Mouse (Mus musculus): ENCODE data around the gene Try5. TPM values are rescaled to one million over a fixed set of nuclear protein-coding genes. Genes with fewer than 3 reads are reported as not detected.
"Not testable (repeated sequence)": the region's sequence is repeated elsewhere in the genome, so short reads cannot be mapped to it uniquely, and the experiment has no call there.

Gene Try5
- polyA plus RNA-seq (2015; fragmentation: Nextera tagmentation; extraction: Ambion mirVana): 1.9 TPM in 1 of 2 replicates, not detected in the other

DNA sequence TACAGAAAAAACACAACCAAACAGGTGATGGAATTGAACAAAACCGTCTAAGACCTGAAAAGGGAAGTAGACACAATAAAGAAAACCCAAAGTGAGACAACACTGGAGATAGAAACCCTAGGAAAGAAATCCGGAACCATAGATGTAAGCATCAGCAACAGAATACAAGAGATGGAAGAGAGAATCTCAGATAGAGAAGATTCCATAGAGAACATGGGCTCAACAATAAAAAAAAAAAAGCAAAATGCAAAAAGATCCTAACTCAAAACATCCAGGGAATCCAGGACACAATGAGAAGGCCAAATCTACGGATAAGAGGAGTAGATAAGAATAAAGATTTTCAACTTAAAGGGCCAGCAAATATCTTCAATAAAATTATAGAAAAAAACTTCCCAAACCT, at the start of gene Try5:
TSS of gene Try5 (minus strand) at position 101 of the 400 bp plus-strand sequence.
- not testable (repeated sequence) for H3K4me2 ChIP-seq; ATAC-seq (ENCODE audit: insufficient read depth); H3K9ac ChIP-seq; H3K27ac ChIP-seq (replicated peaks); H3K9me3 ChIP-seq (replicated peaks); H3K27me3 ChIP-seq; H3K4me3 ChIP-seq (replicated peaks); H3K4me1 ChIP-seq (replicated peaks); H3K36me3 ChIP-seq (replicated peaks)
- 40% methylated on average over 3 of the region's 3 CpGs for WGBS (ENCODE audit: insufficient replicate concordance)

DNA sequence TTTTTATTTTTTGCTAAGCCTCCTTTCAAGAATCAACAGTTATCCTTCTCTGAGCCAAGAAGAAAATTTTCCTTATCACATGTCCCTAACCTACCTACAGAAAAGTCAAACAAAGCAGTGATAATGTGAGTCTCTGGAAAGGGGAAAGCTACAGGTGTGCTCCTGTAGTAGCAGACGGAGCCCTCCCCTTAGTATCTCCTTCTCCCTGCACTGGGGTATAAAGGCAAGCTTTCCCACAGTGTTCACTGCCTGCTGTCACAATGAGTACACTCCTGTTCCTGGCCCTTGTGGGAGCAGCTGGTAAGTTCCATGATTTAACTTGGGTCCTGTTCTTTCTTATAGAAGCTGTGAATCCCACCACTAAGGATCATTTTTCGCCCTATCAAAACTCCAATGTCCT, 37.3 kb upstream of the Try5 start, which contains the start of gene Try10:
TSS of gene Try10 (plus strand) at position 174 of the 400 bp plus-strand sequence.
- ATAC-seq (ENCODE audit: insufficient read depth): no peak
- no peak within 1 kb of the TSS for H3K4me2 ChIP-seq
- H3K36me3 ChIP-seq (replicated peaks): no peaks in the 10 kb centered on the region
- no peaks in the 10 kb centered on the region for H3K27me3 ChIP-seq
- H3K4me1 ChIP-seq (replicated peaks): no peaks in the 10 kb centered on the region
- 46% methylated on average over 2 of the region's 2 CpGs for WGBS (ENCODE audit: insufficient replicate concordance)
- H3K27ac ChIP-seq (replicated peaks): no peak within 1 kb of the TSS
- H3K9ac ChIP-seq: no peak within 1 kb of the TSS
- H3K9me3 ChIP-seq (replicated peaks): no peaks in the 10 kb centered on the region
- H3K4me3 ChIP-seq (replicated peaks): no peak within 1 kb of the TSS

DNA sequence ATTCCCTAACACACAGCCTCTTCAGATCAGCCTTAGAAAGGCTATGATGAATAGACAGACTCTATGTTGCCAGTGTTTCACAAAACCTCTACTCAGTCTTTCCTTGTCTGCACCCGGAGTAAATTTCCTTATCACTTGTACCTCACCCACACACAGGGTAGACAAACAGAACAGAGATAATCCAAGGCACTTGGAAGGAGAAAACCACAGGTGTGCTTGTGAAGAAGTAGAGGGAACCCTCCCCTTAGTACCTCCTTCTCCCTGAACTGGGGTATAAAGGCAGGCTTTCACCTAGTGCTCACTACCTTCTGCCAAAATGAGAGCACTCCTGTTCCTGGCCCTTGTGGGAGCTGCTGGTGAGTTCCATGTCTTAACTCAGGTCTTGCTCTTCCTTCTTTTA, 14.7 kb downstream of the Try5 start, which contains the start of gene Try4:
TSS of gene Try4 (plus strand) at position 301 of the 400 bp plus-strand sequence.
- 19% methylated on average over 1 of the region's 1 CpGs for WGBS (ENCODE audit: insufficient replicate concordance)

GRCm38 (mm10) chr6:41298255-41298654, 18.4 kb downstream of the Try5 start:
- no peak overlapping the region for H3K27ac ChIP-seq (replicated peaks)
- no peaks in the 10 kb centered on the region for H3K9me3 ChIP-seq (replicated peaks)
- no peaks in the 10 kb centered on the region for H3K36me3 ChIP-seq (replicated peaks)
- no peak overlapping the region for H3K4me2 ChIP-seq
- no peaks in the 10 kb centered on the region for H3K27me3 ChIP-seq
- H3K4me1 ChIP-seq (replicated peaks): no peaks in the 10 kb centered on the region
- H3K9ac ChIP-seq: no peak overlapping the region
- WGBS (ENCODE audit: insufficient replicate concordance): 7% methylated on average over 1 of the region's 1 CpGs
- H3K4me3 ChIP-seq (replicated peaks): no peak overlapping the region
- ATAC-seq (ENCODE audit: insufficient read depth): no peak

More for the DNA sequence above, 14.7 kb downstream of the Try5 start, which contains the start of gene Try4:
- H3K4me1 ChIP-seq (replicated peaks): no peaks in the 10 kb centered on the region
- no peak within 1 kb of the TSS for H3K27ac ChIP-seq (replicated peaks)
- H3K9me3 ChIP-seq (replicated peaks): no peaks in the 10 kb centered on the region
- no peaks in the 10 kb centered on the region for H3K36me3 ChIP-seq (replicated peaks)
- no peak within 1 kb of the TSS for H3K4me3 ChIP-seq (replicated peaks)
- no peak within 1 kb of the TSS for H3K4me2 ChIP-seq
- no peak for ATAC-seq (ENCODE audit: insufficient read depth)
- H3K9ac ChIP-seq: no peak within 1 kb of the TSS
- no peaks in the 10 kb centered on the region for H3K27me3 ChIP-seq

DNA sequence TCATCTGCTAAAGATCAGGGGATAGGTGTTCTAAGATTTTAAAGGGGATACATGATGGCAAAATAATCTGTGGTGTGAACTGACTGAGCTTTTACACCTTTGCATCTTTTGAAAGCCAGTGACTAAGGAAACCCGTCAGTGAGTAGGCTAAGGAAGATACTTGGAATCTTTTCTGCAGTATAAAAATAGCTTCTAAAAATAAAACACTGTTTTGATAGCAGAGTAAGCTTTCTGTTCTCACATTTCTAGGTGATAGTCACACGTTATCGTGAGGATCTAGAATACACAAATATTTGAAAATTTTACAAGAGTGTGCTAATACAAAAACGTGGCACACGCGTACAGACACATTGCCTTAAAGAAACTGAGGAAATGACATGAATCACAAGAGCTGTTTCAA, 50.5 kb downstream of the Try5 start:
- Histone ChIP-seq H3K27ac (replicated peaks) (no peak overlapping the region), H3K4me1 (replicated peaks) (no peaks in the 10 kb centered on the region), H3K36me3 (replicated peaks) (no peaks in the 10 kb centered on the region), H3K27me3 (no peaks in the 10 kb centered on the region), H3K9ac (no peak overlapping the region), H3K4me3 (replicated peaks) (no peak overlapping the region), H3K4me2 (no peak overlapping the region), H3K9me3 (replicated peaks) (no peaks in the 10 kb centered on the region)
- no peak for ATAC-seq (ENCODE audit: insufficient read depth)
- 70% methylated on average over 6 of the region's 6 CpGs for WGBS (ENCODE audit: insufficient replicate concordance)

GRCm38 (mm10) chr6:41262796-41263195, 53.8 kb downstream of the Try5 start:
- H3K4me1 ChIP-seq (replicated peaks): no peaks in the 10 kb centered on the region
- 25% methylated on average over 3 of the region's 3 CpGs for WGBS (ENCODE audit: insufficient replicate concordance)
- no peak overlapping the region for H3K27ac ChIP-seq (replicated peaks)
- no peaks in the 10 kb centered on the region for H3K9me3 ChIP-seq (replicated peaks)
- H3K4me3 ChIP-seq (replicated peaks): no peak overlapping the region
- H3K36me3 ChIP-seq (replicated peaks): no peaks in the 10 kb centered on the region
- H3K9ac ChIP-seq: no peak overlapping the region
- H3K4me2 ChIP-seq: no peak overlapping the region
- no peak for ATAC-seq (ENCODE audit: insufficient read depth)
- H3K27me3 ChIP-seq: no peaks in the 10 kb centered on the region

Other genes starting within 250 kb of the Try5 start
- gene Try4, start 14.6 kb downstream of the Try5 start, polyA plus RNA-seq (2015; fragmentation: Nextera tagmentation; extraction: Ambion mirVana): not detected in 2 replicates
- gene Try10, start 37.3 kb upstream of the Try5 start, polyA plus RNA-seq (2015; fragmentation: Nextera tagmentation; extraction: Ambion mirVana): 0.35 and 3.7 TPM in 2 replicates
- 0.51 TPM in 1 of 2 replicates, not detected in the other for gene Prss3, start 60.8 kb upstream of the Try5 start, polyA plus RNA-seq (2015; fragmentation: Nextera tagmentation; extraction: Ambion mirVana)
- 0.14 and 0.64 TPM in 2 replicates for gene Gm5771, start 75.5 kb upstream of the Try5 start, polyA plus RNA-seq (2015; fragmentation: Nextera tagmentation; extraction: Ambion mirVana)
- 0.18 and 0.94 TPM in 2 replicates for gene Gm10334, start 129.3 kb upstream of the Try5 start, polyA plus RNA-seq (2015; fragmentation: Nextera tagmentation; extraction: Ambion mirVana)
- 0.45 and 3.8 TPM in 2 replicates for gene Prss1, start 142.1 kb upstream of the Try5 start, polyA plus RNA-seq (2015; fragmentation: Nextera tagmentation; extraction: Ambion mirVana)
- 0.22 and 1.1 TPM in 2 replicates for gene Prss2, start 204.9 kb upstream of the Try5 start, polyA plus RNA-seq (2015; fragmentation: Nextera tagmentation; extraction: Ambion mirVana)